Mouse (Mus musculus): Measurements from ENCODE around the gene Nhsl2. TPM values are rescaled to one million over a fixed set of nuclear protein-coding genes. Genes with fewer than 3 reads are reported as not detected.

Gene Nhsl2
- polyA plus RNA-seq, 1 experiment from 2014 or later: 0.62 TPM

DNA sequence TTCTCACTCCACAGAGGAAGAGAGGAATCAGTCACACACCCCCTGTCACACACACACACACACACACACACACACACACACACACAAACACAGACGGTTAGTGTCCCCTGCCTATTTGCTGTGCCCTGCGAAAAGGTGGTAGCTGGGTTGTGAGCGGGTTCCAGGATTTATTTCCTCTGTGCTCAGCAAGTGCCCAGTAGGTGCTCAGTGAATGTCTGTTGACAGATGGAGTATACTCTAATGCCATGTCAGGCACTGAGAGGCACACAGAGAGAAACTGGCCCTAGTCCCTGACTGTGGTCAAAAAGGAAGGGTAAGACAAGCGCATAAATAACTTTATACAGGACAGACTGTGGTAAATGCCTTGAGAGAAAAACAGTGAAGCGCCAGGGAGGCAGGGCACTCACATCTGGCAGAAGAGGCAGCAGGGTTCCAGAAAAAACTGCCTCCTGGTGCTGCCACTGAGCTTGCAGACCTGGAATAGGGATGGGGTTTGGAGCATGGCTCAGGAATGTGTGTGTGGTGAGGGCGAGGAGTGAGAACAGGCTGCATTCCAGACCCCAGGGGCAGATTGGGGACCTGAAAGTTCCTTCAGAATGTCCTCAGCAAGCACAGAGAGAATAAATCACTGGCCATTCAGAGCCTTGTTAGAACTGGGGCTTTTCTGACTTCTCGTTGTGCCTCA, 52.8 kb downstream of the Nhsl2 start:
- no peak for DNase-seq (ENCODE audit: low spot score)

DNA sequence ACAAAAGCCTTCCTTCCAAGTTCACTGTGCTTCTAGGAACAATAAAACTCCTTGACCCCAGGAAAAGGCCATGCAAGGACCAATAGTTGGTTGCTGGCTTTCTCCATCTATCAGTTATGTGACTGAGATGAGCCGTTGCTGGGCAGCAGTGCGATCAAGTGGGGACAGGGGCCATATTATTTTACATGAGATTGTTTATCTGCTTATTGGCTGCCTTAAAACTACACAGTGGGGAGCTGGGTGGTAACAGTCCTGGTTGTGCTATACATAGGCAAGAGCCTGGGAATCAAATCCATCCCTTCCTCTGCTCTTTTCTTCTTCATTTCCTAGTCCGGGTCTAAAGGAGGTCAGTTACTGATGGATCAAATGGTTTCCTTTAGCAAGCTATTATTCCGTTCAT, 53.4 kb downstream of the Nhsl2 start:
- no peak for DNase-seq (ENCODE audit: low spot score)

- DNase-seq (ENCODE audit: low spot score): no peak
These were observed 58.1 kb downstream of the Nhsl2 start for GRCm38 (mm10) chrX:101907301-101907700.

DNA sequence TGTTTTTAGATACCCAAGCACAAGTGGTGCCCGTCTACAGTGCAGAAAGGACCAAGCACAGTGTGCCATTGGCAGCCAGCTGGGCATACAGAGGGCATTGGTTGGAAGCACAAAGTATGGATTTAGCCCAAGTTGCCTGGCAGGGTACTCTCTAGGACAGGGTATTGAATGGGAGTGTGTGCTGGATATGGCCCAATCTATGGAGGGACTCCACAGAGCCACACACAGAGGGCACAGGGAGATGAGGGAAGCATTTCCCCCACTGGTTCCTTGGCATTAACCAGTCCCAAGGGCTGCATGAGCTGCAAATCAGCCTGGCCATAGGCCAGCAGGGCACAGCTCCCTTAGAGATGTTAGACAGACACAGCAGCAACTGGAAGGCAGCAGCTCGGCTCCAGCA, 79.9 kb downstream of the Nhsl2 start:
- DNase-seq (ENCODE audit: low spot score): no peak

DNA sequence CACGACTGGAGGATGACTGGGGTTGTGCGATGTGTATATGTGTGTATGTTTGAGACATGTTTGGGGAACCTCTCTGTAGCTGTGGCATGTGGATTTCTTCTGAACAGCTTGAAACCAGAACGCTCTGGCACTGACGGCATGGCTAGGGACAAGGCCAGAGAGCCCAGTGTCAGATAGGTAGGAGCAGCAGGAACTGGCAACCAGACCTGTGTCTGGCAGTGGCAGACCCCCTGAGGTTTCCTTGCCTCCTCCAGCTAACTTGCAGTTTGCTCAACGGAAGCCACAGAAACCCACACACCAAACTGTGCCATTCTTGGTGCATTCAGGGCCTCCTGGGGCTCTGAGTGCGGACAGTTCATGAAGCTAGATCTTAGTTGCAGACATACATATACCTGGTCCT, 81.1 kb downstream of the Nhsl2 start:
- DNase-seq (ENCODE audit: low spot score): peak; percentile 15

DNA sequence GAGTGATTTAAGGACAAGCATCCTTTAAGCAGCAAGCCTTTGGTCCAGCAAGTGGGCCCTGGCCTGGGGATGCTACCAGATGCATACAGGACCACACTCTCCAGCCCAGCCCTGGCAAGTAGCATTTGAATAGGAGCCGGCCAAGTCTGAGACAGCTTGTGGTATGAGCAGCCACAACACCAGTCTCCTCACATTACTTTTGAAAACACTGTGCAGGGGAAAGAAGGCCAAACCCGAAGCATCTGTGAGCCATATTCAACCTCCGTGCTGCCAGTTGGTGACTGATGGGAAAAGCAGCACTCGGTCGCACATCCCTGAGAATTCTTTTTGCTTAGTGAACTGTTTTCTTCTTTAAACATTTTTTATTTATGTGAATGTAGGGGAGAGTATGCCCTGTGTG, 81.8 kb downstream of the Nhsl2 start:
- DNase-seq (ENCODE audit: low spot score): no peak

GRCm38 (mm10) chrX:101932244-101932643, 83.1 kb downstream of the Nhsl2 start:
- DNase-seq (ENCODE audit: low spot score): no peak

DNA sequence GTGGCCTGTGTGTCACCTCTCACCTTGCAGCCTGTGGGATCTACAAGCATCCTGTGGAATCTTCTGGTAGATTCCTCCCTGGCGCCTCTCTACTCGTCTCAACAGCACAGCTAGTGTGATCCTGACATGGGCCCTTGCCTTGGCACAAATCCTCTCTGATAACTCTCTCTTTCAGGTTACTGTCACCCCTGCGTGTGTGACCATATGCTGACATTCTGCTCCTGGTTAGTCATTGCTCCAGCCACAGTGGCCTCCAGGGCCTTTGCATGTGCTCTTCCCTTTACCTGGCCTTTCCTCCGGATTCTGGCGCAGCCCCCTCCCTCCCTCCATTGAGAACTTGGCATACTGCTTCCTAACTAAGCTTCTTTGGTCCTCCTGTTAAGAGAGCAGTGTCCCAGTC, 84.2 kb downstream of the Nhsl2 start:
- no peak for DNase-seq (ENCODE audit: low spot score)

- DNase-seq (ENCODE audit: low spot score): no peak
These were observed 86.2 kb downstream of the Nhsl2 start for GRCm38 (mm10) chrX:101935291-101935840.

DNA sequence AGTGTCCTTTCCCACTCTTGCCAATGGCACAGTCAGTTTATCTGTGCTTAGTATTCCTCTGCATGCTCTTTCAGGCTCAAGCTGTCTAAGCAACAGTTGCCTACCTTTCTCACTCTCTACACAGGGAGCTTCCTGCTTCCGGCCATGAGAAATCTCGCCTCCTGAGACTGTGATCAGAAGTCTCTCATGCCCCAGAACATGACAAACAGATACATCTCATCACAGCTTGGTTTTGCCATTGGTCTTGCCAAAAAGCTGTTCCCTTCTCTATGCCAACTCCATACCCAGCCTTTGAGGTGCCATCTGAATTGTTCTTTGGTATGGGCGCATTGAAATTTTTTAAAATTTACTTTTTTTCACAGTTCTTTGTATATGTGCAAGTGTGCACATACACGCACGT, 90.3 kb downstream of the Nhsl2 start:
- no peak for DNase-seq (ENCODE audit: low spot score)

DNA sequence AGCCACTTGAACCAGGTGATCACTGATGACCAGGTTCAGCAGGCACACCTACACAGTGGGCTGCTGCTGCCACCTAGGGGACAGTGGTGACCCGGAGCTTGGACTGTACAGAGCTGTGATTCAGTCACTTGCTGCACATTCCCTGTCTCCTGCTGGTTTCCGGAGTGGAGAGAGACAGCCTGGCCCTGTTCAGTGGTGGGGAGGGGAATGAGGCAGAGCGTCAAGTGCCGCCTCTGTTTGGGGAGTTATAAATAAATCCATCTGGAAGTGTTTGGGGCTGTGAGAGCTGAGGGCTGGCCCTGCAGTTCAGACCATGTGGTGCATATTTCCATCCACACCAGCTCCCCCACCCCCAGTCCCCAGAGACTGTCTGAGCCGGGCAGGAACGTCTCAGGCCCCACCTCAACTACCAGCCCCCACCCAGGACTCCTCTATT, 93.3 kb downstream of the Nhsl2 start:
- DNase-seq (ENCODE audit: low spot score): peak; percentile 29

GRCm38 (mm10) chrX:101943743-101944142, 94.6 kb downstream of the Nhsl2 start:
- no peak for DNase-seq (ENCODE audit: low spot score)

DNA sequence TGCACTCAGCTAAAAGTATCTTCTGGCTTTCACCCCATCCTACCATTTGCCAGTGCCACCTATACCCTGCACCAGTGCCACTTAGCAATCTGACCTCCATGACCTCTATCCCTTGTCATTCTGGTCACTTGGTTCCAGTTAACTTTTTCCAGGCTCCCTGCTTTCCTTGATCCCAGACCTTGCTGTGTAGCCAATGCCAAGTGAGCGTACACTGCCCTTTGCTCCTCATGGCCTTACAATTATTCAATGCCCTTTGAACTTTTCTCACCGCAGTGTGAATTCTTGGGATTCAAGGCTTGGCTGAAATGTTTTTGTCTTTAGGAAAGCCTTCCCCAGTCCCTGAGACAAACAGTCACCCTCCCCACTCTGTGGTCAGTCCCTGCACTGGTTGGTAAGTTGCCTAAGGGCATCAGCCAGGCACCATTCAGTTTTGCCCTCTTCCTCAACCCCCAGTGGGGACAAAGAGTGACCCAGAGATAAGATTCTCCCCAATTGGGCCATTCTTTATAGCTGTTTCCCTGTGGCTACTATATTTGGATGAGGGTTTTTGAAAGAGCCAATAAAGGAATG, 95.7 kb downstream of the Nhsl2 start:
- DNase-seq (ENCODE audit: low spot score): no peak

DNA sequence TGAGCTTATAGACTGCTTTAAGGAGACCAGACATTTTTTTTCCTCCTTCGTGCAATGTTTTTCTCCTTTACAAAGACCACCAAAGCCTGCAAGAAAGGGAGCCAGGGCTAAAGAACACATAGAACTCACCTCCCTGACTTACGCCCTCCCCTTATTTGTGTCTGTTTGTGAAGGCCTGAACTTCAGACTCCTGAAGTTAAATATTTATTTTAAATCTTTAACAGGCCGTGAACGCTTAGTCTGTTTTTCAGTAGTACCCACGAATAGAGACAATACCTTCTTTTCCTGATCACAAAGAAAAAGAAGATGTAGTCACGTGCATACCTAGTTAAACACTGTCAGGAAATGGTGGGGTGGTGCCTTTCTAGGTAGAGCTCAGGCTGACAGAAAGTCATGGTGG, 103.3 kb downstream of the Nhsl2 start:
- DNase-seq (ENCODE audit: low spot score): no peak

DNA sequence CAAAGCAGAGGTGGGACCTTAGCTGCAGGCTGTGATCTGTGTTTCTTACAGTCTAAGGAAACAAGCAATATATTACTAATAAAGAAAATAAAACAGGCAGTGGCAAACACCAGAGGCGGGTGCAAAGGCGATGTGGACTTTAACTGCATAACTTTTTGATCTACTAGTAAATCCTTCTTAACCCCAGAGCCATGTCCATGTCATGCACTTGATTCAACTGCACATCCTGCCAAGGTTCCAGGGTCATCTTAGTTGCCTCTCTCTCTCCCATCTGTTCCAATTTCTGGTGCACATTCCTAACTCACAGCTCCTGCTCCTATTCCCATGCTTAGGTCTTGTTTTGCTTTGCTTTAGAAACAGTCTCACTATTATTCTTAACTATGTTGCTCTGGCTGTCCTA, 104.1 kb downstream of the Nhsl2 start:
- DNase-seq (ENCODE audit: low spot score): no peak

GRCm38 (mm10) chrX:101953787-101954491, 104.8 kb downstream of the Nhsl2 start:
- peak; percentile 85 for DNase-seq (ENCODE audit: low spot score)

- DNase-seq (ENCODE audit: low spot score): no peak
These were observed 105.3 kb downstream of the Nhsl2 start for GRCm38 (mm10) chrX:101954492-101954851.

DNA sequence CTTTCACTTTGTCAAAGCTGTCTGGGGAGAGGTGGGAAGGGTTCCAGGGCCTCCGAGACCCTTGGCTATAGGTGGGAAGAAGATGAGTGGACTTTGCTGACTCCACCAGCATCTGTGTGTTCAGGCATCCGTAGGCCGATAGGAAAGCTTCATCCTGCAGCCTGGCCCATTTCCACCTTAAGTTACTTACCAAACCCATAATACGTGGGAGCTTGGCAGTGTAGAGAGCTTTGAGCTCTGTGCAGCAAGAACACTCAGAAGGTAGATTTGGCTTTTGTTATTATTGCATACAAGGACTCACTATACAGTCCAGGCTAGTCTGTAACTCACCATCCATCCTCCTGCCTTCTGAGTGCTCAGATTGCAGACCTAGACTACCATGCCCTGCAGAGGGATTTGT, 112.7 kb downstream of the Nhsl2 start:
- no peak for DNase-seq (ENCODE audit: low spot score)

DNA sequence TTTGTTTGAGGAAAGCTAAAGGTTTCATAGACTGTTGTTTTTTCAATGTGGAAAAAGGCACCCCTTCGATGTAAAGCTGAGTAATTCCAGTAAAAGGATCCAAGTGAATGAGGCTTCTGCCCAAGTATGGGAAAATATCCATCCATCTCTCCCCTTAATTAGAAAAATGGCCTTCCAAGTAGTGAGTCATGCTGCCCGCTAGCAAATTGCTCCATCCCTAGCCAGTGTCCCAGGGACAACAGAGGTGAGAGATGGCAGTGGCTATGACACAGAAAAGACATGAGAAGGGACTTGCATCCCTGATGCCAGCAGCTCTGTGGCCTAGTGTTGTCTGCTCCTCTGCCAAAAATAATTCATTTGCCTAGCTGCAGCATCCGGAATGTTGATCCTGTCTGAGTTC, 114.5 kb downstream of the Nhsl2 start:
- no peak for DNase-seq (ENCODE audit: low spot score)

DNA sequence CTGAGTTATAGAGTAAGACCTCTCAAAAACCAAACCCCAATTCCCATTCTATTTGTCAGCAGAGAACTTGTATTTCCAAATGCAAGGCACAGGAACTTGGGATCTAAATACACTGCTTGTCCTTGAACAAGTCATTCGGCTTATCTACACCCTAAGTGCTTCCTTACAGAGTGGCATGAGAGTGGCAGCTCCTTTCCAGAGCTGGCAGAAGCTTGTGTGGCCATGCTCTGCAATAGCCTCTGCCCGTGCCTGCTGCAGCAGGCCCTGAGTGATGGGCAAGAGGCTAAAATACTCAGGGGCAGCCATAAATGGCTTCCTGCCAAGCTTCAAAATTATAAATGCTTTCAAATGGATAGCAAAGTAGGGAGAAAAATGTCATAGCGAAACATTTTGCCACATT, 123.8 kb downstream of the Nhsl2 start:
- DNase-seq (ENCODE audit: low spot score): no peak

- no peak for DNase-seq (ENCODE audit: low spot score)
These were observed 127.7 kb downstream of the Nhsl2 start for GRCm38 (mm10) chrX:101976931-101977330.

GRCm38 (mm10) chrX:101978861-101979260, 129.7 kb downstream of the Nhsl2 start:
- no peak for DNase-seq (ENCODE audit: low spot score)

DNA sequence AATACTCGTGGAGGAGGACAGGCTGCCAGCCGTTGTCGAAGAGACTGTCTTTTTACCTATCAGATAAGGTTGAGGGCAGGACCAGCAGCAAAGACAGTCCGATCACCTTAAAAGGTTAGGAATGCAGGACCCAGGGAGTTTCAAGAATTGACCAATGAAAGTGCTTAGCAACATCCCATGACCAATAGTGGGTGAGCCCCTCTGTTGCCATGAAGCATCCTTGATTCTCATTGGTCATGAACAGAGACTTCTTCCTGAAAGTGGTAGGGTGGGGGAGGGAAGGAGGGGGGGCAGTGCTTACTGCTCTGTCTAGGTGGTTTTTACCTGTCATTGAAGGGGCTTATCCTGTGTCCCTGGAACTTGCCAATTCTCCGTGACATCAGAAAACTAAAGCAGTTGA, 130.1 kb downstream of the Nhsl2 start:
- DNase-seq (ENCODE audit: low spot score): peak; percentile 15

Measured in thymus, postnatal 0 days (tissue).